Mouse (Mus musculus) hindbrain, embryonic 15.5 days (tissue): ENCODE measurements at regions not wholly inside any gene's neighbourhood (a gene's known extent, or its start where the extent isn't known, plus 50 kb on each side); places are given as distances from the start of the nearest gene placed in this dataset.

ENCODE experiments used
- ATAC-seq: fragments of 200-750 bp; cut with Nextera tagmentation; 2 replicates; pipeline ENCODE4 v1.8.0; 2017; ENCODE audit warnings: low read depth, moderate number of reproducible peaks, moderate TSS enrichment; ENCODE audit not compliant: low FRiP score
- H3K27ac ChIP-seq: fragments of 300-500 bp; sonication (generic); replicated peaks from 2 replicates; pipeline ENCODE4 v1.5.1; 2015; ENCODE audit warnings: mild to moderate bottlenecking, inconsistent platforms
- H3K27me3 ChIP-seq: fragments of 300-500 bp; sonication (generic); 2 replicates; pipeline ENCODE4 v1.6.1; 2015; ENCODE audit warnings: control low read depth, inconsistent platforms
- H3K36me3 ChIP-seq: fragments of 300-500 bp; sonication (generic); 2 replicates; pipeline ENCODE4 v1.6.1; 2015; ENCODE audit warnings: control low read depth, inconsistent platforms
- H3K4me1 ChIP-seq: fragments of 300-500 bp; sonication (generic); replicated peaks from 2 replicates; pipeline ENCODE4 v1.6.1; 2015; ENCODE audit warnings: control low read depth, inconsistent platforms
- H3K4me2 ChIP-seq: fragments of 300-500 bp; sonication (generic); 2 replicates; pipeline ENCODE4 v1.6.1; 2015; ENCODE audit warnings: moderate library complexity, mild to moderate bottlenecking, inconsistent platforms
- H3K4me3 ChIP-seq: fragments of 300-500 bp; sonication (generic); 2 replicates; pipeline ENCODE4 v1.5.1; 2015; ENCODE audit warnings: mild to moderate bottlenecking, inconsistent platforms
- H3K9ac ChIP-seq: fragments of 300-500 bp; sonication (generic); 2 replicates; pipeline ENCODE4 v1.6.1; 2015; ENCODE audit warnings: inconsistent platforms
- H3K9me3 ChIP-seq: fragments of 300-500 bp; sonication (generic); 2 replicates; pipeline ENCODE4 v1.6.1; 2016; ENCODE audit warnings: control low read depth, inconsistent platforms
- WGBS: fragments of 180-500 bp; shearing (Covaris S2); methylation state at CpG from one replicate; pipeline ENCODE4 v1.1.7; 2015; 5-methylcytosine and 5-hydroxymethylcytosine counted together

GRCm38 (mm10) chr2:128342212-128342611, 216.4 kb downstream of the Bcl2l11 start:
- H3K27me3 ChIP-seq, result no peaks in the 10 kb centered on the region
- no peak overlapping the region for H3K9ac ChIP-seq
- 84% methylated on average over 9 of the region's 9 CpGs for WGBS
- no peak overlapping the region for H3K27ac ChIP-seq
- H3K4me2 ChIP-seq, result no peak overlapping the region
- no peak overlapping the region for H3K4me3 ChIP-seq
- peaks cover 20% of the 10 kb centered on the region for H3K4me1 ChIP-seq
- ATAC-seq, result no peak
- H3K9me3 ChIP-seq, result no peaks in the 10 kb centered on the region
- no peaks in the 10 kb centered on the region for H3K36me3 ChIP-seq

GRCm38 (mm10) chr2:128345557-128345956, 219.7 kb downstream of the Bcl2l11 start:
- Histone ChIP-seq H3K4me1 (no peaks in the 10 kb centered on the region), H3K27ac (no peak overlapping the region), H3K4me3 (no peak overlapping the region), H3K27me3 (no peaks in the 10 kb centered on the region), H3K9ac (no peak overlapping the region), H3K9me3 (no peaks in the 10 kb centered on the region), H3K4me2 (no peak overlapping the region), H3K36me3 (no peaks in the 10 kb centered on the region)
- WGBS, result 87% methylated on average over 11 of the region's 11 CpGs
- no peak for ATAC-seq

GRCm38 (mm10) chr2:128348556-128348955, 222.7 kb downstream of the Bcl2l11 start:
- ATAC-seq, result no peak
- 84% methylated on average over 2 of the region's 2 CpGs for WGBS
- Histone ChIP-seq H3K27ac (no peak overlapping the region), H3K9me3 (no peaks in the 10 kb centered on the region), H3K4me1 (no peaks in the 10 kb centered on the region), H3K4me2 (no peak overlapping the region), H3K4me3 (no peak overlapping the region), H3K27me3 (no peaks in the 10 kb centered on the region), H3K9ac (no peak overlapping the region), H3K36me3 (no peaks in the 10 kb centered on the region)

- no peaks in the 10 kb centered on the region for H3K4me1 ChIP-seq
- no peaks in the 10 kb centered on the region for H3K9me3 ChIP-seq
- no peak for ATAC-seq
- H3K36me3 ChIP-seq, result no peaks in the 10 kb centered on the region
- H3K4me2 ChIP-seq, result no peak overlapping the region
- H3K4me3 ChIP-seq, result no peak overlapping the region
- no peak overlapping the region for H3K27ac ChIP-seq
- 90% methylated on average over 16 of the region's 16 CpGs for WGBS
- H3K9ac ChIP-seq, result no peak overlapping the region
- no peaks in the 10 kb centered on the region for H3K27me3 ChIP-seq
Observed at GRCm38 (mm10) chr2:128351405-128351804, 225.6 kb downstream of the Bcl2l11 start.

- Histone ChIP-seq H3K4me3 (no peak overlapping the region), H3K27me3 (no peaks in the 10 kb centered on the region), H3K9ac (no peak overlapping the region), H3K4me2 (no peak overlapping the region), H3K36me3 (no peaks in the 10 kb centered on the region), H3K9me3 (no peaks in the 10 kb centered on the region), H3K27ac (no peak overlapping the region), H3K4me1 (no peaks in the 10 kb centered on the region)
- 93% methylated on average over 1 of the region's 1 CpGs for WGBS
- ATAC-seq, result no peak
Observed at GRCm38 (mm10) chr2:128352533-128352932, 226.7 kb downstream of the Bcl2l11 start.

- no peaks in the 10 kb centered on the region for H3K36me3 ChIP-seq
- 72% methylated on average over 3 of the region's 3 CpGs for WGBS
- no peak overlapping the region for H3K27ac ChIP-seq
- ATAC-seq, result no peak
- H3K4me1 ChIP-seq, result no peaks in the 10 kb centered on the region
- H3K4me3 ChIP-seq, result no peak overlapping the region
- no peak overlapping the region for H3K9ac ChIP-seq
- no peaks in the 10 kb centered on the region for H3K9me3 ChIP-seq
- no peaks in the 10 kb centered on the region for H3K27me3 ChIP-seq
- no peak overlapping the region for H3K4me2 ChIP-seq
Observed at GRCm38 (mm10) chr2:128353457-128353856, 227.6 kb downstream of the Bcl2l11 start.

GRCm38 (mm10) chr2:128356326-128356725, 230.5 kb downstream of the Bcl2l11 start:
- Histone ChIP-seq H3K4me2 (no peak overlapping the region), H3K9me3 (no peaks in the 10 kb centered on the region), H3K4me1 (no peaks in the 10 kb centered on the region), H3K4me3 (no peak overlapping the region), H3K9ac (no peak overlapping the region), H3K27ac (no peak overlapping the region), H3K27me3 (no peaks in the 10 kb centered on the region), H3K36me3 (no peaks in the 10 kb centered on the region)
- ATAC-seq, result no peak
- whole genome bisulfite sequencing, result 78% methylated on average over 4 of the region's 4 CpGs

- H3K4me3 ChIP-seq, result no peak overlapping the region
- no peaks in the 10 kb centered on the region for H3K9me3 ChIP-seq
- WGBS, result 81% methylated on average over 4 of the region's 4 CpGs
- no peak overlapping the region for H3K27ac ChIP-seq
- no peak overlapping the region for H3K9ac ChIP-seq
- no peak for ATAC-seq
- no peaks in the 10 kb centered on the region for H3K4me1 ChIP-seq
- H3K36me3 ChIP-seq, result no peaks in the 10 kb centered on the region
- no peak overlapping the region for H3K4me2 ChIP-seq
- H3K27me3 ChIP-seq, result no peaks in the 10 kb centered on the region
Observed at GRCm38 (mm10) chr2:128359106-128359505, 231.9 kb upstream of the Spdye4c start.

- 80% methylated on average over 5 of the region's 5 CpGs for WGBS
- H3K27ac ChIP-seq, result no peak overlapping the region
- ATAC-seq, result no peak
- no peaks in the 10 kb centered on the region for H3K36me3 ChIP-seq
- H3K4me3 ChIP-seq, result no peak overlapping the region
- no peak overlapping the region for H3K9ac ChIP-seq
- H3K4me1 ChIP-seq, result no peaks in the 10 kb centered on the region
- no peaks in the 10 kb centered on the region for H3K9me3 ChIP-seq
- H3K4me2 ChIP-seq, result no peak overlapping the region
- no peaks in the 10 kb centered on the region for H3K27me3 ChIP-seq
Observed at GRCm38 (mm10) chr2:128360517-128360916, 230.5 kb upstream of the Spdye4c start.

GRCm38 (mm10) chr2:128361436-128361835, 229.6 kb upstream of the Spdye4c start:
- WGBS, result 89% methylated on average over 1 of the region's 1 CpGs
- H3K9me3 ChIP-seq, result no peaks in the 10 kb centered on the region
- no peaks in the 10 kb centered on the region for H3K36me3 ChIP-seq
- H3K27ac ChIP-seq, result no peak overlapping the region
- H3K4me1 ChIP-seq, result no peaks in the 10 kb centered on the region
- H3K9ac ChIP-seq, result no peak overlapping the region
- H3K27me3 ChIP-seq, result no peaks in the 10 kb centered on the region
- H3K4me3 ChIP-seq, result no peak overlapping the region
- H3K4me2 ChIP-seq, result no peak overlapping the region
- no peak for ATAC-seq

GRCm38 (mm10) chr2:128364161-128364560, 226.8 kb upstream of the Spdye4c start:
- WGBS, result 71% methylated on average over 14 of the region's 14 CpGs
- Histone ChIP-seq H3K27ac (no peak overlapping the region), H3K4me3 (no peak overlapping the region), H3K27me3 (no peaks in the 10 kb centered on the region), H3K9ac (no peak overlapping the region), H3K4me1 (no peaks in the 10 kb centered on the region), H3K9me3 (no peaks in the 10 kb centered on the region), H3K4me2 (no peak overlapping the region), H3K36me3 (no peaks in the 10 kb centered on the region)
- ATAC-seq, result no peak

GRCm38 (mm10) chr2:128365004-128365403, 226.0 kb upstream of the Spdye4c start:
- H3K4me1 ChIP-seq, result no peaks in the 10 kb centered on the region
- H3K9ac ChIP-seq, result no peak overlapping the region
- H3K4me2 ChIP-seq, result no peak overlapping the region
- H3K9me3 ChIP-seq, result no peaks in the 10 kb centered on the region
- no peaks in the 10 kb centered on the region for H3K27me3 ChIP-seq
- no peaks in the 10 kb centered on the region for H3K36me3 ChIP-seq
- WGBS, result 70% methylated on average over 3 of the region's 3 CpGs
- no peak overlapping the region for H3K27ac ChIP-seq
- no peak overlapping the region for H3K4me3 ChIP-seq
- no peak for ATAC-seq

- no peak overlapping the region for H3K9ac ChIP-seq
- H3K27me3 ChIP-seq, result no peaks in the 10 kb centered on the region
- H3K9me3 ChIP-seq, result no peaks in the 10 kb centered on the region
- H3K36me3 ChIP-seq, result no peaks in the 10 kb centered on the region
- 99% methylated on average over 2 of the region's 2 CpGs for WGBS
- no peak overlapping the region for H3K4me3 ChIP-seq
- H3K4me2 ChIP-seq, result no peak overlapping the region
- no peak for ATAC-seq
- no peak overlapping the region for H3K27ac ChIP-seq
- no peaks in the 10 kb centered on the region for H3K4me1 ChIP-seq
Observed at GRCm38 (mm10) chr2:128365775-128366174, 225.2 kb upstream of the Spdye4c start.
